Mouse (Mus musculus) megakaryocyte progenitor cell, adult 5-6 weeks (primary cell): ENCODE results near the gene Vezf1. TPM values are rescaled to one million over a fixed set of nuclear protein-coding genes. Genes with fewer than 3 reads are reported as not detected.

ENCODE experiments used
- ATAC-seq: replicated peaks from 2 replicates; pipeline ENCODE4 v1.8.0; 2016; ENCODE audit warnings: mild to moderate bottlenecking, moderate TSS enrichment, inconsistent platforms; ENCODE audit not compliant: poor library complexity
- total RNA-seq, 2 experiments: library from RNA; stranded (forward) in 1 of 2; stranded (reverse) in 1 of 2; fragments of 157-497, 149-512 nt in 1 of 2; fragments of 200-1000 nt in 1 of 2; gene quantifications; 2 replicates each; pipeline versions ENCODE4 v1.2.3 to v1.2.4; 2015 to 2017

The Vezf1 gene
- total RNA-seq, 2 experiments from 2014 or later, result 16.2 to 41.8 TPM

DNA sequence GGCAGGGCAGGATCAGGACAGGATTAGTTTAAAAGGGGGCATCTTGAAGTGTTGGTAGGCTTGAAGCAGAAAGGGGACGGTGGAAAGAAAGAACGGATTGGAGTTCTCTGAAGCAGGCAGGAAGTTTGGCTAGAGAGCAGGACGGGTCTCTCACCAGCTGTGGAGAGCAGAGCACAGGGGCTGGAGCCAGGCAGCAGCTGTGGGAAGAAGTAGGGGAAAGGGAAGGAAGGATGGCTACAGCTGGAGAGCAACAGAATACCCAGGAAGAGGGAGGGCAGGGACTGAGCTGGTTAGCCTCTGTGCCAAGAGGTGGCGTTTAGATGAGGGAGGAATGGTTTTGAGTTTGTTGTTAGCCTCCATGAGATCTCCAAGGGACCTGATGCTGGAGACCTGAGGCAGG, 29.1 kb downstream of the Vezf1 start:
- no peak for ATAC-seq

DNA sequence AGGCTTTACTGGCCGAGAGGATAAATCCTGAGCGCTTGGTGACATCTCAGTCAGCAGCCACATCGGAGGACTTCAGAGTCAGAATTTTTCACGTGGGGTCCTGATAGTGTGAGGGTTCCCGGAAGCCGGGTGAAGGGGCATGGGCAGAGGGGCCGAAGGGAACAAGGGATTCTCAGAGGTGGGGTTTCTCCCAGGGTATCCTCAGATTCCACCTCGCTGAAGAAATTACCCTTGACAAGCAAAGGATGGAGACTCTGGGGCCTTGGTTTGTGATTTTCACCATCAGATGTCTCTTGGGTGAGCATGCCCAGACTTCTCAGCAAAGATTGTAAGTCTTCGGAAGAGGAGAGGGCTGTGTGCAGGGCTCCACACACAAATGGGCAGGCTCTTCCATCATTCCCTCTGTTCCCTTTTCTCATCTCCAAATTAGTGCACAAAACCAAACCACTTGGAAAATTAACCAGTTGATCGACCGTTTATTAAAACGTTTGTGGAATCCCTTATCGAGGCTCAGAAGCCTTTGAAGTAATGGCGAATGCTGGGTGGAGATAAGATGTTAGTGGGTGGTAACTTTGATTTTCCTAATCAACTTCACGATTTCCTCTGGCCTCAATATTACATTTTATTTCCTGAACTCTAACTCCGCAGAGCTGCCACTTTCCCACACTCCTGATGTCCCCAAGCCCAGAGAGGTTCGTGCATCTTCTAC, 30.1 kb downstream of the Vezf1 start, which contains the start of gene Cuedc1:
Cuedc1 (plus strand) TSS at position 38 of the 709 bp plus-strand sequence.
- no peak; the same call in 1 of the 2 replicates for ATAC-seq

DNA sequence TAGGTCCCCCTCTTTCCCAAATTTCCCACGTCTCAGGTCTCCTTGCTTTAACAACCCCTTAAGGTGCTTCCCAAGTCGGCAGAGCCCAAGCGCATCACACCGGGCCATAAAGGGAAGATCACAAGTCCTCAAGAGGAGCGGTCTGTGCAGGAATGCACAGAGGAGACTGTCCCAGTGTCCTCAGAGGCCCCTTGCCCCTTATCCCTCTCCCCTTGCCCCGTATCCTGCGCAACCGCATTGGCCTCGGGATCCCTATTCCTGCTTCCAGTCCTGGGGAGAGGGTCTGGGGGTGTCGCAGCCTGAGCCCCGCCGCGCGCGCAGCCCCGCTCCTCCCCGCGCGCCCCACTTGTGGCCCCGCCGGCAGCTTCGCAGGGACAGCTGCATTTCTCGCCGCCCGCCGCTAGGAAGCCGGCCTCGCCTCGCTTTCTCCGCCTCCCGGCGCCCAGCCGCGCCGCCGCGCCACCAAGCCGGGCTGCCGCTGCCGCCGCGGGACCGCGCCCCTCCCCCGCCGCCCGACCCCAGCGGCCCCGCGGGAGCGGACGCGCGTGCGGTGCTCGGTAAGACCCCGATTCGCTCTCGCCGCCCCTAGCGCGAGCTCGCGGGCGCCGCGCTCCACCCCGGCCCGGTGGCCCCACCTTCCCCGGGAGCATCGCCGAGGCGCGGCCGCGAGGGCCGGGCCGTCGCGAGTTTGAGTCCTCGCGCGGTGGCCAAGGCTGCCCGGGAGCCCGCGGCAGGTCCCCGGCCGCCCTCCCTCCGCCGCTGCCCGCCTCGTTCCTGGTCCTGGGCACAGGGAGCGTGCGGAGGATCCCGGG, 30.9 kb downstream of the Vezf1 start:
- ATAC-seq, result peak; percentile 79

DNA sequence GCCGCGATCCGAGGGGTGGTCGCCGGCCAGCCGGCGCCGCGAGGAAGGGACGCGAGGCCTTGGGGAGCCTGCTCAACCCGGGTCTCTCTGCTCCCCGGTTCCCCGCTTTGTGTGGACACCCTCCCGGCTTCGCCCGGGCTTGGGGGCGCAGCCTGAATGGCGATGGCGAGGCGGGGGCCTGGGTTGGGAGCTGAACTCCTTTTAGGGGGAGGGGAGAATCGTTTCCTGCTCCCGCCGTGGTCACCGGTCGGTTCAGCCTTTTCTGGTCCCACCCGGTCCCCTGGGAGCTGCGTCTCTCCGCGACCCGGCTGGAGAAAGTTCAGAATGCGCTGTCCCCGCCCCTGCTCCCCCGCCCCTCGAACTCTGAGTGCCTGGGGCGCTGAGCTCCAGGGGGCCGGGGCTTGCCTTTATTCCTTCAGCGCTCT, 31.5 kb downstream of the Vezf1 start:
- ATAC-seq, result no peak

DNA sequence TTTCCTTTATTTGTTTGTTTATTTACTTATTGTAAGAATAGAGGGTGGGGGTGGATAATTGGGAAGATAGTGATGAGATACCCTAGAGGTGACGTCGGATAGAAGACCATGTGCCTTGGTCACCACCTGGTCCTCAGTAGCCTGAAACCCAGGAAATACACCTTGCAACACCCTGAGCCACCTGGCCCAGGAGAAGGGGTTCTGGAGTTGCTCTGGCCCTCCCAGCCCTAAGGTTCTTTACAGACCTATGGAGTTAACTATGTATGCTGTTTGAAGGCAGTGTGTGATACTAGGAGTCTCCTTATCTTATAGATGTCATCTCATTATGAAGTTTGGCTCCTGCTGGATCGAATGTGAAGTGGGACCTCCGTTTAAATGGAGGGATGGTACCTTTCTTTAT, 32.1 kb downstream of the Vezf1 start:
- ATAC-seq, result no peak

DNA sequence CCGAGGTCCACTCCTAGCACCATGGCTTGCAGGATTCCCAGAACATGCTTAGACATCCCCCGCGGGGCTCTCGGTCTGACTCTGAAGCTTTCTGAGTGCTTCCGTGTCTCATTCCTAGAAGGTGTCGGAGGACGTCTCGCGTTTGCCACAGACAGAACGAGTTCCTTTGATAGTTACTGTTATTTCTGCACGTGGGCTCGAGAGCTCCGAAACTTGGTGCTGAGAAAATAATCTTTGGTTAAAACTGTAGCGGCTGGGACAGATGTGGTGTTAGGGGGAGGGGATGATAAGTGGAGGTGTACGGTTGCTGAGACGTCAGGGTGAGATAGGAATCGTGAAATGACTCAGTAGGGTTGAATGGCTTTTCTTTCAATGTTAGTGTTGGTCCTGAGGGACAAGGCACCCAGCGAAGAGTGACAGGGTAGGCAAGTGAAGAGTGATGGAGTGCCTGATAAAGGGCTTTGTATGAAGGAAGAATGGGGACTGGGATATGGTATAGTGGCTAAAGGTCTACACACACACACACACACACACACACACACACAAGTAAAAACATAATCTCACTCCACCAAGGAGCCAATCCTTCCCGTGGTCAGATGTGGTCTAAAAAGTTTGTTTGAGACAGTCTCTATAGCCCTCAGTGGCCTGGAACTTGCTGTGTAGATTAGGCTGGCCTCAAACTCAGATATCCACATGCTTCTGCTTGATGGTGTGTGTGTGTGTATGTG, 35.3 kb downstream of the Vezf1 start:
- ATAC-seq, result no peak

DNA sequence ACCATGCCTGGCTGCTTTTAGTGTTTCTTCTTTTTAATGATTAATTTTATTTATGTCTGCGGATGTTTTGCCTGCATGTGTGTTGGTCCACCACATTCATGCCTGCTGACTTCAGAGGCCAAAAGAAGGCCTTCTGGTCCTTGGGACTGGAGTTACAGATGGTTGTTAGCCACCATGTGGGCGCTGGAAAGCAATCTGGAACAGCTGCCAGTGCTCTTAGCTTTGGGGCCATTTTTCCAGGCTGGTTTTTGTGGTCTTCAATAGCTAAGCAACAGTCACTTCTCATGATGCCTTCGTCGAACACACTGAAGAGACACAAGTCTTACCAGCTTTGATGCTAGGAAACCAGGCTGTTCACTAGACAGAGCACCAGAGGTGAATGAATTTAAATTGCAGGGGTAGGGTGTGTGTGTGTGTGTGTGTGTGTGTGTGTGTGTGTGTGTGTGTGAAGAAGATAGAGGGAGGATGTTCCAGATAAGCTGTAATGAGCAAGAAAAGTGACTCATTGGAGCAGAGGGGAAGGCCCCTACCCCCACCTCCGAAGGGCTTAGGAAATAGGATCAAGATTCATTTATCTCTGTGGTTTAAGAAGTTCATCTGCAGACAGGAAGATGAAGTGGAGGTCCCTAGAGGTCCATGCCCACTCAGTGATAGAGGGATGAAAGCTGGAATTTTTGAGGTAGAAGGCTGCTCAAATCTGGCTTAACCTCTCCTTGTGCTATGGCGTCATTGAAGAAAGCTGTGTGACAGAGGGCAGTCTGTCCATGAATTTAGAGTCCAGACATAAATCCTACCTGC, 37.6 kb downstream of the Vezf1 start:
- no peak for ATAC-seq

DNA sequence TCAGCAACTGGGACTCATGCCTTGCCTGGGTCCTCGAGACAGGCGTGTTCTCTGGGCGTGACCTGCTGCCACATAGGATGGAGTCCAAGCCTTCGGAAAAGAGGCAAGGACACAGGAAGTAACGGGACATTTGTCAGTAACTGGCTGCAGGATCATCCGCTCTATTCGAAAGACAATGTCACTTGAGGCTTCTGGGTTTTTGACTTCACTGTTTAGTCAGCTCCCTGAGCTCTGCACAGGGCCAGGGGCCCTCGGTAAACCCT, 38.1 kb downstream of the Vezf1 start:
- no peak for ATAC-seq

DNA sequence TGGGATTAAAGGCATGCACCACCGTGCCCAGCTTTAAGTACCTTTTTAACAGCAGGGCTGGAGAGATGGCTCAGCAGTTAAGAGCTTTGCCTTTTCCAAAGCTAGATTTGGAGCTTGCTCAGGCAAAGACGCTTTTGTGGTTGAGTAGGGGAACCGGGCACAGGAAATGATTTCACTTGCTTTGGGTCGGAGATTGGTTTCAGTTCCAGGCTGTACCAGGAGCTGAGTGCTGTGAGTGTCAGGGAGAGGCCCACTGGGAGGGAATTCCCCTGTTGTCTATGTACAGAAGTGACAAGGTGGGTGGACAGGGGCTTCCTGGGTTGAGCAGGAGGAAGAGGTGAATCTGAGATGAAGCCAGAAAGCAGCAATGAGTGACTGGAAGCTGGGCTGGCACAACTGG, 39.3 kb downstream of the Vezf1 start:
- peak; percentile 86 for ATAC-seq

DNA sequence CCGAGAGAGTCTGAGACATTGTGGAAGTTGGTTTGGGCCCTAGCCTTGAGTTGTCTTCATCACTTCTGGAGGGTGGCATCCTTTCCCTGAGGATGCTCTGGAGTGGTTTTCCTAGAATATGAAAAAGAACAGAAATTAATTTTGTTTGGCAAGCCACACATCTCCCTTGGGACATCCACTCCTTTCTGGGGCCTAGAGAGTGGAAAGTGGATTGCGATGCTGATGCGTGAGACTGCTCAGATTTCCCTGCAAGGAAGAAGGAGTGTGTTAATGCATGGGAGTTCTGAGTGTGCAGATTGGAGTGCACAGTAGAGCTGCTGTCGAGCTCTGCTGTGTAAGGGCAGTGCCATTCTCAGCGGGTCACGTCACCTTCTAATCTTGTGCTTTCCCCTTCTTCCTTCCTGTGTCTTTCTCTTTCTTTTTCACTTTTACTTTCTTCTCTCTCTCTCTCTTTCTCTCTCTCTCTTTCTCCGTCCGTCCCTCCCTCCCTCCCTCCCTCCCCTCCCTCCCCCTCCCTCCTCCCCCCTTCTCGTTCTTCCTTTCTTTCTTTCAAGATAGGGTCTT, 42.0 kb downstream of the Vezf1 start:
- ATAC-seq, result no peak

DNA sequence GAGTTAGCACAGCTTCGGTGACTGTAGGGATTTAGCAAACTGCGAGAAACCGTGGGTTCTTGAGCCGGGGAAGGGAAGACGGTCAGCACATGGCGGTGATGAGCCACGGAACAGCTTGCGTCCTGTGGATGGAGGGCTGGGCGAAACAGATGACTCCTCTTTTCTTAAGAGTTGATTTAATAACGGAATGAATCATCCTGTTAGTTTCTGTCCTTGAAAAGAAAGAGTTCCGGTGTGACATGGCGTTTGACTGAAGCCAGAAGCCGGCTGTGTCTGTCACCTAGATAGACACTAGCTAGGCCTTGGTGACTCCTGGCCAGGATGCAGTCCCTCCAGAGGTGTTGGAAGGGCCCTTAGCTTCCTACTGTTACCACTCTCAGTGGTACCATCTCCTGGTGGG, 44.0 kb downstream of the Vezf1 start:
- ATAC-seq, result no peak

DNA sequence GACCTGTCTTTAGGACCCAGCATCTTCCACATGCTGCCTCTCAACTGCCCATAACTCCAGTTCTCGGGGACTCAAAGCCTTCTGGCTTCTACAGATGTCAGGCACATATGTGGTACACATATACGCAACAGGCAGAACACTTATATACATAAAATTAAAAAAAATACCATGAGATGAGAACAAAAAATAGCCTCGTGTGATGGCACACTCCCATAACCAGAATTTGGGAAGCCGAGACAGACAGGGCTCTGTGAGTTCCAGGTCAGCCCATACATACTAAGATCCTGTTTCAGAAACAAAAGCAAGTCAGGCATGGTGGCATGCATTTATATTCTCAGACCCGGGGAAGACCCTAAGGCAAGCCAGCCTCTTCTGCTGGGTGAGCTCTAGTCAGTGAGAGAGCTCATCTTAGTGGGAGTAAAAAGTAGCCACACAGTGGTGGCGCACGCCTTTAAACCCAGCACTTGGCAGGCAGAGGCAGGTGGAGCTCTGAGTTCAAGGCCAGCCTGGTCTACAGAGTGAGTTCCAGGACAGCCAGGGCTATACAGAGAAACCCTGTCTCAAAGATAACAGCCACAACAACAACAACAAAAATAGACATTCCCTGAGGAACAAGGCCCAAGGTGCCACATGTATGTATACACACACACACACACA, 44.7 kb downstream of the Vezf1 start:
- no peak for ATAC-seq

DNA sequence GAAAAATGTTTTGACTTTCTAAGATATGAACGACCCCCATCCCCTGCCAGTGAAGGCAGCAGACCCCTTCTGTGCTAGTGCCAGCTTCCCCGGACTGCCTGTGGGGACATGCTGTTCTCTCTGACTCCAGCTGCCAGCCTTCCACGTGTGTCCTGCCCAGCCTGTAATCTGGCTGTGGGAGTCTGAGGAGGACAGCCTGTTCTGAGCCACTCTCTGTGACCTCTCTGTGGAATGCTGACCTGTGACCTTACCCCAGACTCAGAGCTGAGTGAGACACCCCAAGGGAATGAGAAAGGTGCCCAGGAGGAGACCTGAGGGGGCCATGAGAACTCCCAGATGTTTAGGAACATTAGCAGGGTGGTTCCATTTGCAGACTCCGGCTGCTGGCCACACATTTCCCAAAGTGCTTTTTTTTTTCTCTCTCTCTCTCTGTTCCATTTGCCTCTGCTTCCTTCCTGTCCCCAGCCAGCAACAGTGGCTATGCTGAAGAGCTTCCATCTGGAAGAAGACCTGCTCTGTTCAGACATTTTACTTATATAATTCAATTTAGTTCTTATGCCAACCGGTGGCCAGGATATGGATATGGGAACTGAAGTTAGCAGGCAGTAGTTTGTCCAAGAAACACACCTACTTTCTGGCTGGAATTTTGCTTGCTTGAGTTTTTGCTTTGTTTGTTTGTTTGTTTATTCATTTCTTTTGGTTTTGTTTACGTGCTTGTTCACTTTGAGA, 45.6 kb downstream of the Vezf1 start:
- ATAC-seq, result no peak

DNA sequence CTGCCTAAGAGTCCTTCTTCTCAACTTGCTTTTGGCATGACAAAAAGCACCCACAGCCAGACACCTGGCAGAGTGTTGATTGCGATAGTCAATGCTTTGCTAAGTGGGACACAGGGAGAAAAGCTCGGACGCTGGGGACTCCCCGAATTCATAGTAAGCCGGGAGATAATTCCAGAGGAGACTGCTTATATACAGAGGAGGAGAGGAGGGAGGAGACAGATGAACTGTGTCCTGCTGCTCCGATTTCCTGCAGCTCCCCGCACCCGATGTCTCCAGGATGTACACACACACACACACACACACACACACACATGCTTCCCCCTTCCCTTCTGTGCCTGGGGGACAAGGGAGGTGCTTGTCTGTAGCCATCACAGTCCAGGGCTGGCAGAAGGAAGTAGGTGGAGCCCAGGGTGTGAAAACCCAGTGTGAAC, 46.8 kb downstream of the Vezf1 start:
- peak; percentile 82 for ATAC-seq

DNA sequence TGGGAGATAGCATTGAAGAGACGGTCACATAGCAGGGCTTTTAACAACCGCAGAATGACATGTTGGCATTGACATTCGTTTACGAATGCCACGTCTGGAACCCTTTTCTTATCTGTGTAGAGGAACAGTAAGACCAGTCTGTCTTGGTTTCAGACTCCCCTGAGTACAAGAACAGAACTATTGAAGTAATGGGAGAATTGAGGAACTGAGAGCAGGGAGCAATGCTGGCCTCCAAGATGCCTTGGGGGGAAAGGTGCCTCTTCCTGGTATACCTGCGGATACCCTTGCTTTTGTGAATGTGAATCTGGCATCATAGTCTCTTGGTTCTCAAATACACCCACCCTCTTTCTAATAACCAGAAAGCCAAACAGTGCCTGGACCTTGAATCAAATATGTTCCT, 48.5 kb downstream of the Vezf1 start:
- peak; percentile 12; the same call in 1 of the 2 replicates for ATAC-seq

DNA sequence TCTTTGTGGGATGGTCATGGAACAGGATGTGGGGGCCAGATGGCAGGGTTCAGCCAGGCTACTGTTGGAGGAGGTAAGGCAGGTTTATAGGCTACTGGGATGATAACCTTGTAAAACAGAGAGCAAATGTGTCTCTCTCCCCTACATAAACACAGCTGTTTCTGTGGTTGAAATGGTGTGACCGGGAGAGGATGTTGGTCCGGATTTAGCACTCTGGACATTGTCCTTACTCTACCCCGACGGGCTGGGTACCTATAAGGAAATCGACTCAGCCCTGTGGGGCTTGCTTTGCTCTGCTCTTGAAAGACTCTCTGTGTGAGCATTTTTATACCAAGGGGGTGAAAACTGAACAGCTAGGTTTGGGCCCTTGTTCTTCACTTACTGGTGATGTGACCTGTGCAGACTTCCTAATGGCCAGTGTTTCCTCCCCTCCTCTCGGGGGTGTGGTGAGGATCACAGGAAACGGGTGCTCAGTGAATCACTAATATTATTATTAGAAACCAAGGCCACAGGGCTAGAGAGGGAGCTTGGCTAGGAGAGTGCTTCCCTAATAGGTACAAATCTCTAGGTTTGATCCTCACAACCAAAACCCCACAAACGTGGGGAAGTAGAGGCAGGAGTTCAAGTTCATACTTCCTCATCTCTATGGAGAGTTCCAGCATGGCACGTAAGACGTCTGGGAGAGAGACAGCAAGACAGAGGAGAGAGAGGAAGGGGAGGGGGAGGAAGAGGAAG, 49.4 kb downstream of the Vezf1 start:
- no peak for ATAC-seq

DNA sequence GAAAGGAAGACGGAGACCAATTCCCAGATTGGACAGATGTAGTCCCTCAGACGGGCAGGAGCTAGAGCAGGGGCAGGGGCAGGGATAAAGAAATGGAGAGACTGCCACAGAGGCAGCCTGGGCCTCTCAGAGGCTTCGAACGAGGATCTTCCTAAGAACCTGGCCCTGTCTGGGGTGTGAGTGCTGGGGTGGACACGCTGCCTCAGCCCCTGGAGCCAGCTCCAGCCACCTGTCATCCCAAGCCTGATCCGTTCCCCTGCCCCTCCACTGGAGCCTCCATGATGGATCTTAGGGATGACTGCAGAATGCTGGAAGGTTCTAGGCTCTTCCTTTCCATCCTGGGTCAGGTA, 50.0 kb downstream of the Vezf1 start:
- ATAC-seq, result no peak

DNA sequence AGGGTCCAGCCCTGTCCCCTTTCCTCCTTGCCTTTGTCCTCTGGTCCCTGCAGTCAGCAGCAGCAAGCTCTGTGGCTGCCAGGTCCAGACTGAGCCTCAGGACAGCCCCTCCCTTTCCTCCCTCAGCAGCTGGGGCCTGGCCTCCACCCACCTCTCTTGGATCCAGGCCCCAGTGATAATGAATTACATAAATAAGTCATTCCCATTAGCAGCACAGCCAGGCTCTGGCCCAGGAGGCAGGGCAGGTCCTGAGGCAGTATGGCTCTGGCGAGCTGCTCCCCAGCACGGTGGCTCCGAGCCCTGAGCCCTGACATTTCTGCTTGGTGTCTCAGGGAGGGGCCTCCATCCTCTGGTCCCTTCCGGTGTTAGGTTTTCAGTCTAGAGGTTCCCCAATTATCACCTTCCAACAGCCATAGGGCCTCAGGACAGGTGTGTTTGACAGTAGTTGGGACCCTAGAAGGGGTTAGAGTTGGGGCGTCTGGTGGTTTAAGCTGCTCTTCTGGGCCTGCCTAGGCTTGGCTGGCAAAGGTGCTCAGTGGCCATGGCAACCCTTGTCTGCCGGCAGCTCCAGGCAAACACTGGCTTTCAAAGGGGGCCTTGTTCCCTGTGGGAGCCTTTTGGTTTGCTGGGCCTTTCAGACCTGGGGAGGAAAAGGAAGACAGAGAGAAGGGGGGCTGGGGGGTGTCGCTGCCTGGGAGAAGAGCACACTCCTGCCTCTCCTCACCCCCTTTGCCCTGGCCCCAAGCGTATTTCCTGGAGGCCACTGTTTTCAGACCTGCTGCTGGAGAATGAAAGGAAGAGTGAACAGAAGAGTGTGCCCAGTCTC, 51.0 kb downstream of the Vezf1 start:
- no peak for ATAC-seq
